Mouse (Mus musculus): ENCODE measurements around the gene Gli3. TPM values are rescaled to one million over a fixed set of nuclear protein-coding genes. Genes with fewer than 3 reads are reported as not detected.

The Gli3 gene
- total RNA-seq, 2 experiments from 2014 or later, result 9.6 to 10.7 TPM

DNA sequence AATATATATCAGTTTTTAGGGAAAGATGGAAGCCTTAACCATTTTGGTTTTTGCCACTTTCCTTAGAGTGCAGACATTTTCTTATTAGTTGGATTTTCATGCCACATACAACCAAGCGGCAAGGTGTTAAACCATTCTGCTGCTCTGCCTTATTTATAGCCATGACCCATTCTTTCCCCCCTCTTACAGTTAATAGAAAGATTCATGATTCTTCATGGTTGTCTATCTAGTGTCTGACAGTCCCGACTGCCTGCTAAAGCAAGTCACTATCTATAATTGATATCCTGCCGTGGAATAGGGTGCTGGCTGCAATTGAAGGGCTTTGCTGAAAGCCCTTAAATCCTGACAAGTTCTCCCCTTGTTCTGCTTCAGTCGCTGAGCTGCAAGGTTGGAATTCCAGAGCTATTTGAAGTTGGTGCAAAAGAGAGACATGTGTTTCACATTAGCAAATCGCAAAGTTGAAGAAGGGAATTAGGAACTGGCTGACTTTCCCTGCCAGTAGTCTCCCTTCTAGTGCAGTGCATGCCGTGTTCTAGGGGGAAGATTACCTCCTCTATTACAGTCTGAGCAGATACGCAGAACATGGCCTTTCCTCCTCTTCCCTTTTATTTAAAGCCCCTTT, 201.7 kb downstream of the Gli3 start:
- DNase-seq, result no peak

DNA sequence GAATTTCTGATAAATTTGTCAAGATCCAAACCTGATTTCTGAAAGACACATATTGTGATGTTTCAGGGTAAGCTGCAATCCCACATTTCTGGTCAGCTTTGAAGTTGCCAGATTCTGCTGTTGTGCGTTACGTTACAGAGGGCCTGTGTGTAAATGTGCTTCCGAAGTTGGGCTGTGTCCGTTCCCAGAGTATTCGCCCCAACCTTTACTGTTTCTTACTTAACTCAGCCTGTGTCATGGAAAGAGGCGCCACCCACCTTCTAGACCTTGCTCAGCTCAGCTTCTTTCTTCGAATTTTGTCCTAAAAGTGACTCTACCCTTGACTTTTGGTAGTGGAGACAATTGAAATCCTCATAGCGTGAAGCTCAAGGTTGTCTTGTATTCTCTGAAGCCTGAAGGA, 202.5 kb downstream of the Gli3 start:
- no peak for DNase-seq

DNA sequence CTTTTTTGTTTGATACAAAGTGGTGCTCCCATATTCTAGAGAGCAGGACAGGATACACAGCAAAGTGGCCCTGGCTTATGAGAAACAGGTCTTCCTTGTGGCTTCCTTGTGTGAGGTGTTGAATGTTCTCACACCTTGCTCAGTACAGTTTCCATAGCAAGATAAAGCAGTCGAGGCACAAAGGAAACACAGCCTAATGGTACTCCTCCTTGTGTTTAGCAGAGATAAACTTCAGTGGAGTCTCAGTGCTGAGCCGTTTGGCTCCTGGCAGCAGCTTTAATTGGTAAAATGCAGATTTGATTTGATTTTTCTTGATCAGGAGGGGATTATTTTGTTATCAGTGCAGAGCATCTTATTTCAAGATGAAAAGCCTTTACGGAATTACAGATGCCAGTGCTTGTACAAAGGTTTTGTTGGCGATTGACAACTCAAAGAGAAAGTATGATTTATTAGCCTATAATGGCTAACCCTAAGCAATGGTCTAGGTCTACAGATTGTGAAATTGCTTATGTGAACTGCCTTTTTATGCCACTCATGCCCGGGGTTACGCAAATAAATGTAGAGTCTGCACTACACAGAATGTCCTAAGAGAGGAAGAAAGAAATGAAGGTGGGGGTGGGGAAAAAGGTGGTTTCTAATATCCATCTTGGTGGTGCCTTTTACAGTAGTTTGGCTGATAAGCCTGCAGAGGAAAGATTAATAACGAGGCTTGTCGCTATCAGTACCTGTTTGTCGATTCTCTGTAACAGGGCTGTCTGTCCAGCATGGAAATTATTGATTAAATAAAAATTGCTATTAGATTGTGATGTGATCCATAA, 207.3 kb downstream of the Gli3 start:
- no peak for DNase-seq

DNA sequence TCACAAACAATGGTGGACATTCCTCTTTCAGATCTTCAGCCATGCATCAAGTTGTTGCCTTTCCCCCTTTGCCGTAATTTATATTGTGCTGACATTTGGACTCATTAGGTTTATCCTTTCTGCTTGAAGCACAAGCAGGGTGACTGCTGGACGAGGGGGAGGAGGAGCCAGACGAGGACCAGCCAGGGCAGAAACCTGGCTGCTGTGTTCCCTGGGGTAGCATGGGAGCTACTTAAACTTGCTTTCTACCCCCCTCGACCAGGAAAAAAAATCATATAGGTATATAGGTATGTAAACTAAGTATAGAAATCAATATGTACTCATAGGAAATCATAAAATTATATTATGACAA, 207.9 kb downstream of the Gli3 start:
- DNase-seq, result no peak

DNA sequence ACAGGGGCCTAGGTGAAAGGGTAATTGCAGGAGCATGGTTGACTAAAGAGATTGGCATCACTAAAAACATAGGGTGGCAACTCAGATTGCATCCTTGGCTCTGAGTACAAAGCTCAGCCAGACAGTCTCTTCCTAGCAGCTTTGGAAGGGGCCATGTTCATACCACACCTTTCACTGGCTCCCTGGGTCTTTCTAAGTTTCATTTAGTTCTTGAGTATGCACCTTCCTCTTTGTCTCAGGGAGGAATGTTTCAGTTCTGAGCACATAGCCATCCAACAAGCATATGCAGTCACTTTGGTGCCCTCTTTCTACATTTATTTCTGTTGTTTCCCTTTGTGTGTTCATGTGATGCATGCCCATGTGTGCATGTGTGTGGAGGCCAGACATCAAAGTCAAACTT, 212.4 kb downstream of the Gli3 start:
- DNase-seq, result no peak

DNA sequence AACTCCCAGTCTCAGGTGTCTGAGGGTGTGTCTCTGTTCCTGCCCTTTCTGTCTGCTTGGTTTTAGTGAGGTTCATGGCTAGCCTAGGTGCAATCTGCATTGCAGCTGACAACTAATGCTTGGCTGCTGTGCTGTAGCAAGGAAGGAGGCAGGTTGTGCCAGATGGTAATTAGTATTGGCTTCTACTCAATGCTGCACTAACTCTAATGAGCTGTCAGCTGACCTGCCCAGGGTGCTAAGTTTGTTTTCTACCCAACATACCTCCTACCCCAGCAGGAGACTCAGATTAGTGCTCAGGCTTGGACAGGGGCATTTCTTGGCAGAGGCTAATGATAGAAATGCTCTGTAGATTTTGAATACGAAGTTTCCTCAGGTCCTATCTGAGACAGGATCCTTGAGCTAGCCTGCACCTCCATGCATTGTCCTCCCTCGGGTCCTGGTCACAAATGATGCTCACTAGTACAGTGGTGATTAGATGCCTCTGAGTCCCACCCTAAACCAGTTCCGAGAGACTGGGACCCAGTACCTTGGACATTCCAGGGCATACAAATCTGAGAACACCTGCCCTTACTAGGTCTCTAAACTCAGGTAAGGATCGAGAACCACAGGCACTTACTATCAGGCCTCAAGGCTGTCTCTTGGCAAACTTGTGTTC, 214.2 kb downstream of the Gli3 start:
- peak; percentile 7 to 11 for DNase-seq

DNA sequence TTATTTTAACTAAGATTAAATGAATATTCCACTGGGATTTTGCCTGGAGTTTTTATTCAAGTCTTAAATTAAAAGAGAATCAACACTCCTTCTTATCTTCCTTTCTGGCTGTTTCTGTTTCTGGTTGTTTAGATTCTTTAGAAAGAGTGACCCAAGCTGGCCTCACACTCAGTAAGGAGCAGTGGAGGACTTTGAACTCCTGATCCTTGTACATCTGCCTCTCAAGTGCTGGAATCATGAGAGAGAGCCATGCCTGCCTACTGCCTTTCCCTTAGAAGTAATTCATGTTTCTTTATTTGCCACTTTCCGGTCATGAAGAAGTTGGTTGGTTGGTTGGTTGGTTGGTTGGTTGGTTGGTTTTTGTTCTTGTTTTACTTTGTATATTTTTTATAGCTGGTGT, 218.5 kb downstream of the Gli3 start:
- DNase-seq, result no peak

DNA sequence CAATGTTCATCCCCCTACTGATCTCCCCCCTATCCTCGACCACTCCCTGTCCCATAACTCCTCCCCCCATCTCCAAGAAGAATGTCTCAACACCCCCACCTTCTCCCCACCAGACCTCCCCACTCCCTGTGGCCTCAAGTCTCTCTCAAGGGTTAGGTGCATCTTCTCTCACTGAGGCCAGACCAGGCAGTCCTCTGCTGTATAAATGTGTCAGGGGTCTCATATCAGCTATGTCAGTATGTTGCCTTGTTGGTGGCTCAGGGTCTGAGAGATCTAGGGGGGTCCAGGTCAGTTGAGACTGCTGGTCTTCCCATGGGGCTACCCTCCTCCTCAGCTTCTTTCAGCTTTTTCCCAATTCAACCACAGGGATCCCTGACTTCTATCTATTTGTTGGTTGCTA, 220.0 kb downstream of the Gli3 start:
- no peak for DNase-seq

DNA sequence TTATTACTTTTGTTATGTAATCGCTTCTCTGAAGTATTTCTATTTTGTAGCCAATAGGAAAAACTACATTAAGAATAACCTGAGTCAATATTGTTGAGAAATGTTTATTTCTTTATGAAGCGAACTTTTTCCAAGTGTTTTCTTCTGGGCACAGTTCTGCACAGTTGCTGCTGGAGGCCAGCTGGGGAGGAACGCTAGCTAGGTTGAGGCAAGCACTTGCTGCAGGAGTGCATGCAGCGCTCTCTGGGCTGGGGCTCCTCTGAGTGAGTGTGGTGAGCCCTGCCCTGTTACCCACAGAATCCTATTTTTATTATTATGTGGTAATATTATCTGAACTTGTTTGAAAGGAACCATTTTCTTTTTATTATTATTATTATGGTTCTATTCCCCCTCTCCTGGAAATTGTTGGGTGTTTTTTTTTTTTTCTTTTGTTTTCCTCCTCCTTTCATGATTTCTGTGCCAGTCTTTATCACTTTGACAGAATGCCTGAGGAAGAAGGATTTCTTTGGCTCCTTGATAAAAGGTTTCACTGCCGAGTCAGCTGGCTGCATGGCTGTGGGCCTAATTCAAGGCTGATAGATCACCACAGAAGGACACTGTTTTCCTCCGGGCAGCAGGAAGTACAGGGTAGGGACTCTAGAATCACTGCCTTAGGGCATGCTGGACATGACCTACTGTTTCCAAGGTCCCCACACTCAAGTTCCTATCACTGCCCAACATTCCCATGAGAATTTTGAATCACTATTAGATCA, 225.2 kb downstream of the Gli3 start:
- no peak for DNase-seq

DNA sequence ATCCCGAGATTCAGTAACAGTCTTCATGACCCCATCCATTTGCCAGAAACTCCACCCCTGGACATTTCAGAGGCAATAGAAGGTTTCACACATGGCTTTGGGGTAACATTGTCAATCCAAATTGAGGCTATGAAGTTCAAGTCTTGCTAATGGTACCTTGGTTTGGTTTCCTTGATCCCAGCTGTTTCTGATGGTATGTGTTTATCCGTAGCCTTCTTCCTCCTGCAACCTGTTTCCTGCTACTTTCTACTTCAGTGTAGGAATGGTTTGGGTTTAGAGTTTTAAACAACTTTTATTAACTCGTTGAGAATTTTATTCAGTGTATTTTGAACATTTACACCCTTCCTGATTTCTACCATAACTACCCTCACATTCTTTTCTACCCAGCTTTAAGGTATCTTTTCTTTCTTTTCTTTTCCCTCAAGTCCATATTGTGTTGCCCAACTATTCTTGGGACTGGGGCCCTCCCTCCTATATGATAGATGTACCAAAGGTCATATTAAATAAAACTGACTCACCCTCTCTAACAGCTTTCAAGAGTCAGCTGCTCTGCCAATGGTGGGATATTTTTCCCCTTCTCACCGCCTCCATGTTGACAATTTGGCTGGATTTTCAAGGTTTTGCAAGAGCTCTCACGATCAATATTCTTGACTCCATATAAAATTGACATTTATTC, 225.9 kb downstream of the Gli3 start:
- no peak for DNase-seq

DNA sequence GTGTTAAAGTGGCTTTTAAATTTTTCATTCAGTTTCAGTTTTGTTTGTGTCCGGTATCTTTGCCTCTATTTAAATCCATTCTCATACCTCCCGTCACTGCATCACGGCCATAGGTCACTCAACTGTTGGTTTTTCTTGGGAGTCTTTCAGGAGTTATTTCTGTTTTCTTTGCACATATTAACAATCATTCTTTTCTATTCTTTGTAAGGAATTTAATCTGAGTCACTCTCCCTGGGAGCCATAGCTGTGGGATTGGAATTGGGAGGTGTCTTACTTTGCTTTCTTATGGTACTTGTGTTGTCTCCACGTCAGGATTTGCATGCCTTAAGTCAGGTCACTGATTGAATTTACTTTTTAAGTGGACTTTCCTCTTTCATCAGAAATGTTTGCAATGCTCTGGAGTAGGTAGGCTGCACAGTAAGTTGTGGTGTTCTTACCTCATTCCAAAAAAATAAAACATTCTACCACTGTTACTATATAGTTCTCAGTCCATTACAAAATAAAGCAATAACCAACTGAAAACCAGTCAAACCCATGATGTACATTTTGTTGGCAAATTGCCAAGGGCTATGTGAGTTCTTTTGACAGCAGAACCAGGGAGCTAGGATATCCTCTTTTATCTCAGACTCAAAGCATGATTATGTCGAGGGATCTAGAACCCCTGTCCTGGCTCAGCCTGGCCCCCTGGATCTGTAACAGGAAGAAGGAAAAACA, 228.9 kb downstream of the Gli3 start:
- no peak for DNase-seq

DNA sequence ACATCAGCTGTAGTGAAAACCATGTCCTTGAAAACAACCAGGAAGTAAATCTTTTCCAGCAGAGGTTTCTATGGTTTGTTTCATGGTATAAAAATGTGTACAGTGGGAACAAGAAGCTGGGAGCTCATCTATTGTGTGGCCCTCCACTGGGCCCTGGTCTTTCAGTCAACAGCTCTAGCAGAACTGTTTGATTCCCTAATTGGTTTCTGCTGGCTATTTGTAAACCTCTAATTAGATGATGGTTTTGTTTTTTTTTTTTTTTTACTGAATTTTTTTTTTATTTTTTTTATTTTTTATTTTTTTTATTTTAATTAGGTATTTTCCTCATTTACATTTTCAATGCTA, 229.4 kb downstream of the Gli3 start:
- no peak for DNase-seq

DNA sequence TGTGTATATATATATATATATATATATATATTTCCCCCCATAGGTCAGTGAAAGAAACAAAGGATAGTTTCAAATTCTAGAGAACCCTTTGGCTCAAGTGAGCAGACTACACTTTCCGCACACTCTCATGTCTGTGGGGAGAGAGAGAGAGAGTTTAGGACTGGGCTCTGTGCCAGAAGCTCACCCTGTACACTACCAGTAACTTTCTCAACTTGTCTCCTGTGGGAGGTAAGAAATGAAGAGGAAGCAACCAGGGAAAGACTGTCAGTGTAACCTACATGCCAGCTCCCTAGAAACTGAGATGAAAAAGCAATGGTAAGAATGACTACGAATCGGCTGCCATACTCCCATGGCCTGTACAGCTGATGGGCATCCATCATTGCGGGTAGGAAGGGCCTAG, 235.2 kb downstream of the Gli3 start:
- no peak for DNase-seq

DNA sequence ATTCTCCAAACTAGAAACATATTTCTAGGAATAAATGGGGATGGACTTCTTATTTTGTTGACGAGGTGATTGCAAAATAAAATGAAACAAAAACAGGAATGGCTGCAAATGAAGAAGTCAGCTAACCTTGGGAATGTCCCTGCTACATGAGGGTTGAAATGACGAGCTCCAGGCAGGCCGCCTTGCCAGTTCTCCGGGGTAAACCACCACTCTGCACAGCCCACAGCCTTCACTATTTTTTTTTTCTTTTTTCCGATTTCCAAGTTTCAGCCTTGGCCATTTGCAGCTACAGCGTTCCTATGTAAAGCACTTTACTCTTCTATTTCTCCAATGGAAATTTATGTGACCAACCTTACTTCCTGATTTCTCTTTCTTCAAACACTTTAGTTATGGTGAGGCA, 236.1 kb downstream of the Gli3 start:
- DNase-seq, result no peak

DNA sequence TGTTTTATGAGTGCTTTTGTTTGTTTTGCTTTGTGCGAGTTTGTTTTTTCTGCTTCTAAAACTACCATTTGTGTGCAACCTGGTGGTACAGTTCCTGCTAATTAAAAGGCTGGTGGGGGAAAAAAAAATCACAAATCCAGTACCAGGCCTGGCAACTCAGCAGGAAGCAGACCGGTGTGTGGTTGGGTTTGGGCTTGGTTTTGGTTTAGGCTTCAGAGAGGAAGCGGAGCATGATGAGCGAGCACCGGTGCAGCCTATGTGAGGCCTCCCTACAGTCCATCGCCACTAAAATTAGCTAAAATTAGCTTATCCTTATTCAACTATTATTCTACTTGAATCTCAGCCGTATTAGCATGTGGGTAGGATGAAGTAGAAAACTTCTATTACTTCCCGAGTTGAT, 241.6 kb downstream of the Gli3 start:
- no peak for DNase-seq

DNA sequence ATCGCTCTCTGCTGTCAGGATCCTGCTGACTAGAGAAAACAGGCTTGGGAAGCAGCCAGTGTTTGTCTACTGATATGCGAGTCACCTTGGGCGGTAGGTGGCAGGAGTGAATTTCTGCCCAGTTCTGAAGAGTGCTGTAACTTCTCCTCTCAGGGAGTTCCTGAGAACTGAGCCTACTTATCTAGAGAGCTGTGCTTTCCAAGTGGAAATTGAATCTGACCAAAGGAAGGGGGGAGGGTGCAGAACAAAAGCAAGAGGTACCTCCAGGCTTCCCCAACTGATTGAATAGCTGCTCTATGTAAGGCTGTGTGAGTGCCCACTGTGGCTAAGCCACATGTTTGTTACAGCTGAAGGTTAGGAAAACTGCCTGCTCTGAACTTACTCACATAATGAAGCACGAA, 244.4 kb downstream of the Gli3 start:
- no peak for DNase-seq

DNA sequence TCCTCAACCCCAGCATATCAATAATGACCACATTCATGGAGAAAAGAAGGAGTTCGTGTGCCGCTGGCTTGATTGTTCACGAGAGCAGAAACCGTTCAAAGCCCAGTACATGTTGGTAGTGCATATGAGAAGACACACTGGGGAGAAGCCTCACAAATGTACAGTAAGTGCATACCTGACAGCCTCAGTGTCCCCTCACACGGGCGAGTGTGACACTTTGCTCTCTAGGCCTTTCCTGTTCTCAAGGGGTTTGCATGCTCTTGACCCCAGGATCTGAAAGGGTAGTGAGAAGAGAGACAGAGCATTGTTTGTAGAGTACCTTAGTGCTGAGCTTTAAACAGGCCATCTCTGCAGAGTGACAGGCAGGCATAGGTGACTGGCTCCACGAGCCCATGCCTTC, 250.5 kb downstream of the Gli3 start:
- DNase-seq, result no peak

DNA sequence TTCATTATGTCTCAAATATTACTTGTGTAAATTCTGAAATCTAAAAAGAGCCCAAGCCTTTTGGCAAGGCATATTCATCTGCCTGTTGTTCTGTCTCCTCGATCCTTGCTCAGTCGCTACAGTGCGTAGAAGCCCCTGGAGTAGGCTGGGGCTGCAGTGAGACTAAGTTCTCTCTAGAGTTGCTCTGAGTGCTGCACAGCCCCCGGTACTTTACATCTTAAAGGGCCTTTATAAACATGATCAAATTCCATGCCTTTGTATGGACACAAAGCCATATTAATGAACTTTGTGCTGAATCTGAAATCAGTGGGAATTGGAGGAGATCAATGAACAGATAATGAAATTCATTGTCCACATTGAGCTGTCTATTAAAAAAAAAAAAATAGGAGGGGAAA, 251.3 kb downstream of the Gli3 start:
- no peak for DNase-seq

DNA sequence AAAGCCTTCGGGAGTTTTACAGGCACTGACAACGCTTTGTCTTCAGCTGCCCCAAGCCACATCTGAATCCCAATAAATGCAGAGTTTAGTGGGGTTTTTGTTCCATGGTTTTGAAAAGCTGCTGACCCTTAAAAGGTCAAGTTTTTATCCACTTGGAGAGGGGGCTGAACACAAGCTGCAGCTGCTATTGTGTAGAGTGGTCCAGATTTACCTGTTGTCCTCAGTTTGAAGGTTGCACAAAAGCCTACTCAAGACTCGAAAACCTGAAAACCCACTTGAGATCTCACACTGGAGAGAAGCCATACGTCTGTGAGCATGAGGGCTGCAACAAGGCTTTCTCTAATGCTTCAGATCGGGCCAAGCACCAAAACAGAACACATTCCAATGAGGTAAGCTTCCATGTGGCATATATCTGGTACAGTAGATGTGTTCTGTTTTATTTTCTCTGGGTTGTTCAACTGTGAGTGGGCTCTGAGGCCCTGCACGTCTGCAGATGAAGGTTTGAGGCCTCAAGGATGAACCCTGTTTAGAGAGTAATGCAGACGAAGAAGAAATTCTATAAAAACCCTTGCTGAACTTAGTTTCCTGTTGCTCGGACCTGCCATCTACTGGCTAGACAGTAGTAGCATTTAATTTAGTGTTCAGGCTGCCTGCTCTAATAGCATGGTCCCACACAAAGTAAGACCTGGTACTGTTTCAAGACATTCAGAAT, 251.8 kb downstream of the Gli3 start:
- DNase-seq, result peak; percentile 12 to 43

DNA sequence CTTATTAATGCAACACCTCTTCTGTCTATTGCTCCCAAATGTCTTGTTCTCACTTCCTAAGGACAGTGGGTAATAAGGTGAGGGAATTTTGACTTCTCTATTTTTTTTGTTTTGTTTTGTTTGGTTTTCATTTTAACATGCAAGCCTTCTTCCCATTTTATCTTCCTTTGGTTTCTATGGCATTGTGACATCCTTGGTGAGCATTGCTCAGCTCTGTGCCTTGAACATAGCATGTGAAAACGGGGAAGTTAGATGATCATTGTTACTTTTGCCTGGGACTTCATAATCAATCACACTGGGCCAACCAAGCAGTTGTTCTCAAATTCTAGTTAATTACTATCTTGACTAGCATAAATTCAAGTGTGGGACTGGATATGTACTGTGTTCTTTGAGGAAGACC, 258.4 kb downstream of the Gli3 start:
- no peak for DNase-seq

DNA sequence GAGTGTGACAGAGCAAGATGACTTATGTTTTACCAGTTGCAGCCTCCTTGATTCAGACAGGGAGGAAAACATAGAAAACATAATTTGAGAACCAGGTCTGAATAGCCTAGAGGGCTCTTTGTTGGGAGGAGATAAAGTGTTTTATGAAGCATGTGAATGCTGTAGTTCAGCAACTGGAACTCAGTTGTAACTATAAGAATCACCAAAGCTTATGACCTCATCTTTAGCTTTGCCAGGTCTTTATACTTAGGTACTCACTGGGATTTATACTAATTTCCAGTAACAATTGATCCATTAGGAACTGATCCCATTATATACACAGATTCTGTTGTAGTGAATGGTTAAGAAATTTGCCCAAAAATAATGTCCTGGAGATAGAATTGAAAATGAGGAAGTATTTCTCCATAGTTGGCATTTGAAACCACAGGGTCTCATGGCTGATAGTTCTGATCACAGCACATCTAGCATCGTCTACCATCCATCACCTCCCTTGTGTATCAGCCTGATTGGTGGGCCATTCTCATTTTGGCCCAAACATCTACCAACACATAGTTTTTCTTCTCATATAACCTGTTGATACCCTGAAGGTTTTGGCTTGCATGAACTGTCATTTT, 259.8 kb downstream of the Gli3 start:
- no peak for DNase-seq

Data from layer of hippocampus, postnatal 36 days (tissue).